Mouse (Mus musculus): ENCODE measurements around the gene Dclre1c.
"Not testable (repeated sequence)": the region's sequence is repeated elsewhere in the genome, so short reads cannot be mapped to it uniquely, and the experiment has no call there.

Dclre1c gene

GRCm38 (mm10) chr2:3423841-3424578, at the start of gene Dclre1c:
Gene Dclre1c, plus strand, starts transcription at chr2:3424131.
- DNase-seq: peak; percentile 93

GRCm38 (mm10) chr2:3387105-3387860, 36.6 kb upstream of the Dclre1c start:
- DNase-seq: no peak

GRCm38 (mm10) chr2:3391945-3392344, 32.0 kb upstream of the Dclre1c start:
- no peak for DNase-seq

- not testable (repeated sequence) for DNase-seq
Measured at GRCm38 (mm10) chr2:3397110-3397509, 26.8 kb upstream of the Dclre1c start, which contains the start of gene Olah. Gene Olah, minus strand, starts transcription at chr2:3397210.

GRCm38 (mm10) chr2:3405981-3406380, 17.9 kb upstream of the Dclre1c start:
- no peak for DNase-seq

- DNase-seq: no peak
Measured at GRCm38 (mm10) chr2:3407756-3408155, 16.2 kb upstream of the Dclre1c start.

GRCm38 (mm10) chr2:3414241-3414640, 9.7 kb upstream of the Dclre1c start:
- DNase-seq: peak; percentile 86

GRCm38 (mm10) chr2:3415676-3416075, 8.3 kb upstream of the Dclre1c start:
- DNase-seq: no peak

- DNase-seq: peak; percentile 90
Measured at GRCm38 (mm10) chr2:3418883-3419431, 5.0 kb upstream of the Dclre1c start.

- no peak for DNase-seq
Measured at GRCm38 (mm10) chr2:3420157-3420556, 3.8 kb upstream of the Dclre1c start.

- no peak for DNase-seq
Measured at GRCm38 (mm10) chr2:3422548-3422947, 1.4 kb upstream of the Dclre1c start, which contains the start of gene Meig1. Gene Meig1, minus strand, starts transcription at chr2:3422648.

GRCm38 (mm10) chr2:3424579-3424910, 614 bp downstream of the Dclre1c start:
- DNase-seq: no peak

- peak; percentile 73 for DNase-seq
Measured at GRCm38 (mm10) chr2:3430956-3431355, 7.0 kb downstream of the Dclre1c start.

GRCm38 (mm10) chr2:3435369-3436061, 11.6 kb downstream of the Dclre1c start:
- DNase-seq: no peak

- DNase-seq: no peak
Measured at GRCm38 (mm10) chr2:3437956-3438355, 14.0 kb downstream of the Dclre1c start.

- no peak for DNase-seq
Measured at GRCm38 (mm10) chr2:3444206-3444605, 20.3 kb downstream of the Dclre1c start.

- no peak for DNase-seq
Measured at GRCm38 (mm10) chr2:3445984-3446383, 22.1 kb downstream of the Dclre1c start.

- no peak for DNase-seq
Measured at GRCm38 (mm10) chr2:3449431-3449830, 25.5 kb downstream of the Dclre1c start.

- no peak for DNase-seq
Measured at GRCm38 (mm10) chr2:3453096-3453495, 29.2 kb downstream of the Dclre1c start.

GRCm38 (mm10) chr2:3456590-3456989, 32.7 kb downstream of the Dclre1c start:
- DNase-seq: peak; percentile 35

- DNase-seq: no peak
Measured at GRCm38 (mm10) chr2:3473891-3474290, 50.0 kb downstream of the Dclre1c start.

GRCm38 (mm10) chr2:3474361-3474805, 50.5 kb downstream of the Dclre1c start:
- peak; percentile 75 for DNase-seq

GRCm38 (mm10) chr2:3474861-3475283, 50.9 kb downstream of the Dclre1c start, which contains the start of gene Suv39h2:
Gene Suv39h2, minus strand, starts transcription at chr2:3475031.
- peak; percentile 99 for DNase-seq
